Mouse (Mus musculus): Measurements from ENCODE around the gene Sept14.

GRCm38 (mm10) chr5:129657016-129657415 lies 51.3 kb downstream of the Sept14 start:
- TF ChIP-seq POLR2A (IDR thresholded peaks at IDR 0.05; ENCODE audit: low read depth, low read length) (no peak), CTCF (IDR thresholded peaks at IDR 0.05; ENCODE audit: borderline replicate concordance, insufficient read depth, low read length) (no peak)

Measured in embryonic fibroblast, embryonic 13.5 days (primary cell).